Mouse (Mus musculus): ENCODE data around the gene Gm21776. TPM values are rescaled to one million over a fixed set of nuclear protein-coding genes. Genes with fewer than 3 reads are reported as not detected.
"Not testable (repeated sequence)": the region's sequence is repeated elsewhere in the genome, so short reads cannot be mapped to it uniquely, and the experiment has no call there.

Gene Gm21776
- not detected in 2 replicates for polyA plus RNA-seq (2016; fragmentation: Nextera tagmentation; extraction: Ambion mirVana)

GRCm38 (mm10) chrY:76378362-76378761 is at the start of gene Gm21776:
TSS of gene Gm21776 (plus strand) at chrY:76378662.
- H3K4me3 ChIP-seq; H3K9me3 ChIP-seq; H3K4me1 ChIP-seq; H3K27me3 ChIP-seq (ENCODE audit: insufficient read depth, poor library complexity, severe bottlenecking); DNase-seq (ENCODE audit: low spot score); H3K36me3 ChIP-seq; H3K27ac ChIP-seq: not testable (repeated sequence)
- WGBS: no CpG with 5 or more reads among the region's 3 CpGs
